Mouse (Mus musculus): ENCODE data around the gene Pld1. TPM values are rescaled to one million over a fixed set of nuclear protein-coding genes. Genes with fewer than 3 reads are reported as not detected.

The Pld1 gene
- polyA plus RNA-seq, 1 experiment from 2014 or later, result 5.0 TPM

DNA sequence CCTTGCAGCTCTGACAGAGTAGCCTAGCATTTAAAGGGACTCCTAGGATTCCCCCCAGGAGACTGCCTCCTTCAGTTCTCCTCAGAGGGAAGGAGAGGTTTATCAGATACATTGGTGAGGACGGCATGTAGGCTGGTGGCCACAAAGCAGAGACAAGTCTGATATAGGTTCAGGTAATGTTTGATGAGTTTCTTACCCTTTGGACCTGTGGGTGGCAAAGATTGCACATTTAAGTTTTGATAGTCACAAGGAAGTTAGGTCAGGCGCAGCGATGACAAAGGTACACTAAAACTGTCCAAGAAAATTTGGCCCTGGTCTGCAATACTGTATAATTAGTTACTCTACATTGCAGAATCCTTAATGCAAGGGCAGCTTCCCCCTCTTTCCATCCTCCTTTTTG, 95.4 kb downstream of the Pld1 start:
- WGBS, result 88% methylated on average over 3 of the region's 3 CpGs
- Histone ChIP-seq H3K4me1 (replicated peaks; ENCODE audit: insufficient read depth, low read length) (no peaks in the 10 kb centered on the region), H3K27ac (no peak overlapping the region), H3K27me3 (ENCODE audit: insufficient read depth, low read length) (no peaks in the 10 kb centered on the region), H3K36me3 (ENCODE audit: insufficient read depth, low read length) (no peaks in the 10 kb centered on the region), H3K9ac (ENCODE audit: low read depth, low read length) (no peak overlapping the region), H3K4me2 (ENCODE audit: low read length) (no peak overlapping the region), H3K4me3 (replicated peaks; ENCODE audit: low read depth, low read length) (no peak overlapping the region), H3K9me3 (replicated peaks; ENCODE audit: low read length) (no peaks in the 10 kb centered on the region)
- ATAC-seq (replicated peaks; ENCODE audit: low FRiP score, low read depth), result no peak
- no peak for DNase-seq (ENCODE audit: low spot score)
- TF ChIP-seq CTCF (IDR thresholded peaks at IDR 0.05; ENCODE audit: low read depth), result no peak

DNA sequence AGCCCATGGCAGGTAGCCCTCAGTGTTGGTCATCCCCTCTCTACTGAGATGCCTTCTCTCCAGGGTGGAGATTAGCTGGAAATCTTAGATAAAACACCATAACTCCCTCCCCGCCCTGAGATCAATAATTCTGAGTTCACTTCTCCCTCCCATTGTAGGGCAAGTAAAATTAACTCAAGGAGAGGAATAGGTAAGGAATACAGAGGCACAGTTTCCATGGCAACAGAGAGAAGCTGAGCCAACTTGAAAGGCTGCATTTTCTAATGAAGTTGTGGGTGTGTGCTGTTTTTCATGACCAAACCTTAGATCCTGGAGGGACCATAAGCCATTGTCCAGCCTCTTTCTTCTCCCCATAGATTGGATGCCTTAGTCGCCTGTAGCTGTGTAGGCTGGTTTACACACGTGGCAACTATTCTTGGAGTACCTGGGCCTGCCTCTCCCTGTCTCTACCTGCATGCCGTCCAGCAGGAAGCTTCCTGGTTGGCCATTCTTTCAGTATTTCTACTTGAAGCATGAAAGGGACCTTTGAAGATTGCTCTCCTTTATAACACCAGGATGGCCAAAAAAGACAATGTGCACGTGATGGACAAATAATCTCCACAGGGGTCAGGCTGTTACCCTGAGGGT, 96.3 kb downstream of the Pld1 start:
- Histone ChIP-seq H3K9ac (ENCODE audit: low read depth, low read length) (no peak overlapping the region), H3K4me2 (ENCODE audit: low read length) (no peak overlapping the region), H3K9me3 (replicated peaks; ENCODE audit: low read length) (no peaks in the 10 kb centered on the region), H3K4me1 (replicated peaks; ENCODE audit: insufficient read depth, low read length) (no peaks in the 10 kb centered on the region), H3K27ac (no peak overlapping the region), H3K27me3 (ENCODE audit: insufficient read depth, low read length) (no peaks in the 10 kb centered on the region), H3K36me3 (ENCODE audit: insufficient read depth, low read length) (no peaks in the 10 kb centered on the region), H3K4me3 (replicated peaks; ENCODE audit: low read depth, low read length) (no peak overlapping the region)
- DNase-seq (ENCODE audit: low spot score) (no peak), ATAC-seq (replicated peaks; ENCODE audit: low FRiP score, low read depth) (no peak)
- WGBS, result 84% methylated on average over 5 of the region's 5 CpGs
- no peak for TF ChIP-seq CTCF (IDR thresholded peaks at IDR 0.05; ENCODE audit: low read depth)

DNA sequence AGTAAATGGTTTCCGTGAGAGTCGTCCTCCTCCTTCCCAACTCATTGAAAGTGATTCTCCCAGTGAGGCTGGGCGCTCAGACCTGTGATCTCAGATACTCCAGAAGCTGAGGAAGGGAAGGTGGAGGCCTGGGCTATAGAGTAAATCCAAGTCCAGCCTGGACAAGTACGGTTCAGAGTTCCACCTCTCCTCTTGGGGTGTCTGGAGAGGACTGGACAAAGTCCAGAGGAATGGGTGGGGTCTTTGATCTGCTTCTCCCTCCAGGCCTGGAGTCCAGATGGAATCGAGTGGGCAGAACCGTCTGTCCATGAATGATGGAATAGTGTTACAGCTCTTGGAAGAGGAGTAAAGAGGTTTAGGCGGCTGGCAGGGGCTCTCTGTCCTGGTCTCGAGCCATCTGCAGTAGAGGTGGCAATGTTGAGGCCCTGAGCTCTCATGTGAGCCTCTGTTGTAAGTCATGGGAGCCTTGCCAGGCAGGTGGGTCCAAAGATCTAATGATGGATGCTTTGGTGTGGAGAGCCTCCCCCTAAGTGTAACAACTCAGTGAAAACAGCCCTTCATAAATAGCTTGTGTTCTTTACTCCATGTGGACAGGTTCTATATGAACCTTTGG, 98.9 kb downstream of the Pld1 start:
- Histone ChIP-seq H3K36me3 (ENCODE audit: insufficient read depth, low read length) (0 out of 2 replicates have a peak, but pooled peaks cover 5% of the 10 kb centered on the region), H3K9me3 (replicated peaks; ENCODE audit: low read length) (no peaks in the 10 kb centered on the region), H3K9ac (ENCODE audit: low read depth, low read length) (no peak overlapping the region), H3K4me1 (replicated peaks; ENCODE audit: insufficient read depth, low read length) (no peaks in the 10 kb centered on the region), H3K27me3 (ENCODE audit: insufficient read depth, low read length) (no peaks in the 10 kb centered on the region), H3K4me2 (ENCODE audit: low read length) (no peak overlapping the region), H3K4me3 (replicated peaks; ENCODE audit: low read depth, low read length) (no peak overlapping the region), H3K27ac (no peak overlapping the region; the same call in 1 of the 2 replicates)
- TF ChIP-seq CTCF (IDR thresholded peaks at IDR 0.05; ENCODE audit: low read depth), result no peak
- peak; percentile 30; the same call in 1 of the 2 replicates for ATAC-seq (replicated peaks; ENCODE audit: low FRiP score, low read depth)
- no peak for DNase-seq (ENCODE audit: low spot score)
- 44% methylated on average over 8 of the region's 8 CpGs for WGBS

DNA sequence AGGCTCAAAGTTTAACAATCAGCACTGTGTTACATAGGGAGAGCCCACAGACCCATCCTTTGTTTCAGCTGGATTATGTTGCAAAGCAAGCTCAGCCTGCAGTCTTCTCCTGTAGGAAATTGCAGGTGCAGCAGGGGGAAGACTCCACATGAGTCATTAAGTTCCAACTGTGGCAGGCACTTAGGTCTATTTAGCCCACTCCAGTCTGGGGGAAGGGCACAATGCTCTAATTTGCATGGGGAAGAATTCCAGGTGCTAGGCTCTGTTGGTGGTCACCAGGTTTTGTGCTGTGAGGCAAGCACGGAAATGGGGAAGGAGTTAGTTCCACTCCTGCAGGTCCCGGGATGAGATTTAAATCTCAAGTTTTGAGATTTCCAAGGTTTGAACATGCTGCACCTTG, 99.6 kb downstream of the Pld1 start:
- H3K4me3 ChIP-seq (replicated peaks; ENCODE audit: low read depth, low read length), result no peak overlapping the region
- 0 out of 2 replicates have a peak, but pooled peaks cover 8% of the 10 kb centered on the region for H3K36me3 ChIP-seq (ENCODE audit: insufficient read depth, low read length)
- ATAC-seq (replicated peaks; ENCODE audit: low FRiP score, low read depth) (peak; percentile 77), DNase-seq (ENCODE audit: low spot score) (peak; percentile 38)
- H3K4me1 ChIP-seq (replicated peaks; ENCODE audit: insufficient read depth, low read length), result no peaks in the 10 kb centered on the region
- no peak overlapping the region for H3K9ac ChIP-seq (ENCODE audit: low read depth, low read length)
- no peak overlapping the region for H3K4me2 ChIP-seq (ENCODE audit: low read length)
- H3K9me3 ChIP-seq (replicated peaks; ENCODE audit: low read length), result no peaks in the 10 kb centered on the region
- H3K27me3 ChIP-seq (ENCODE audit: insufficient read depth, low read length), result no peaks in the 10 kb centered on the region
- TF ChIP-seq CTCF (IDR thresholded peaks at IDR 0.05; ENCODE audit: low read depth), result no peak
- WGBS, result 33% methylated on average over 2 of the region's 2 CpGs
- no peak overlapping the region for H3K27ac ChIP-seq

DNA sequence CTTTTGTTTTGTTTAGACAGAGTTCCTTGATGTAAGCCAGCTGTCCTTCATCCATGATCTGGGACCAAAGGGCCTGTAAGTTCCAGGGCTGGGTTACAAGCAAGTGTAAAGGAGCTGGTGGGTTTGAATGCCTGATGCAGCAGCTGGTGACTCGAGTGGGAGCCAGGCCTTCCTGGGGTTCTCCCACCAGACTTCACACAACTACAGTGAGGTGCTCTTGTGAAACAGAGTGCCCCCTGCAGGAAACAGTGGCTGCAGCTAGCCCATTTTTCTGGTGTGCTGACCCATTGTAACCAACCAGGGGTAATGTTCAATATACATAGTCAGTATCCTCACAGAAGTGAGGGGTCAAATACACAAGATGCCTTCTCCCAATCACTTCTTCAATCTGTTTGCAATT, 101.3 kb downstream of the Pld1 start:
- Histone ChIP-seq H3K27me3 (ENCODE audit: insufficient read depth, low read length) (no peaks in the 10 kb centered on the region), H3K9me3 (replicated peaks; ENCODE audit: low read length) (no peaks in the 10 kb centered on the region), H3K4me2 (ENCODE audit: low read length) (no peak overlapping the region), H3K36me3 (ENCODE audit: insufficient read depth, low read length) (0 out of 2 replicates have a peak, but pooled peaks cover 8% of the 10 kb centered on the region), H3K4me1 (replicated peaks; ENCODE audit: insufficient read depth, low read length) (no peaks in the 10 kb centered on the region), H3K4me3 (replicated peaks; ENCODE audit: low read depth, low read length) (no peak overlapping the region), H3K27ac (no peak overlapping the region), H3K9ac (ENCODE audit: low read depth, low read length) (no peak overlapping the region)
- no peak for ATAC-seq (replicated peaks; ENCODE audit: low FRiP score, low read depth)
- WGBS, result 29% methylated on average over 1 of the region's 1 CpGs
- DNase-seq (ENCODE audit: low spot score), result no peak
- peak; percentile 40; the same call in 1 of the 2 replicates for TF ChIP-seq CTCF (IDR thresholded peaks at IDR 0.05; ENCODE audit: low read depth)

DNA sequence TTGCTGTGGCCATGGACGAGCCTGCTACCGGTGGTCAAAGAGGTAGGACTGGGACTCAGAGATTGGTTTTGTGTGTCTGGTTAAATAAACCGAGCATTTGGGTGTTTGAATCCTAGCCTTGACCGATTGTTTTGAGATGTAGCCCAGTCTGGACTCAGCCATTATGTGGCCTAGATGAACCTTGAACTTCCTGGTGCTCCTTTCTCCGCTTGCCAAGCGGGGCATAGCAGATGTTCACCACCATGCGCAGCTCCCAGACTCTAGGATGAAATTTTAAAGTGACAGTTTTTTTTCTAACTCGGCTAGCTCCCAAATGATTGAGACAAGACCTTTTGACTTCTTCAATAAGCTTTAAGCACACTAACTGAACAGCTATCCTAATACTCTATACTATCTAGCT, 102.7 kb downstream of the Pld1 start:
- no peak for ATAC-seq (replicated peaks; ENCODE audit: low FRiP score, low read depth)
- no peak overlapping the region for H3K27ac ChIP-seq
- DNase-seq (ENCODE audit: low spot score), result no peak
- no peaks in the 10 kb centered on the region for H3K4me1 ChIP-seq (replicated peaks; ENCODE audit: insufficient read depth, low read length)
- no peak overlapping the region for H3K9ac ChIP-seq (ENCODE audit: low read depth, low read length)
- TF ChIP-seq CTCF (IDR thresholded peaks at IDR 0.05; ENCODE audit: low read depth), result no peak
- no peaks in the 10 kb centered on the region for H3K9me3 ChIP-seq (replicated peaks; ENCODE audit: low read length)
- 0 out of 2 replicates have a peak, but pooled peaks cover 8% of the 10 kb centered on the region for H3K36me3 ChIP-seq (ENCODE audit: insufficient read depth, low read length)
- H3K4me2 ChIP-seq (ENCODE audit: low read length), result no peak overlapping the region
- no peak overlapping the region for H3K4me3 ChIP-seq (replicated peaks; ENCODE audit: low read depth, low read length)
- H3K27me3 ChIP-seq (ENCODE audit: insufficient read depth, low read length), result no peaks in the 10 kb centered on the region
- WGBS, result 84% methylated on average over 8 of the region's 8 CpGs

All from kidney, postnatal 0 days (tissue).